22 mouse cellular contexts compared by ENCODE assay signal in genomic region chr3:126620152-126620551, GRCm38 (mm10). TPM values are rescaled to one million over a fixed set of nuclear protein-coding genes. Genes with fewer than 3 reads are reported as not detected.
A peak's percentile ranks its signal among the peaks of the same experiment; 100 is the strongest.
DNase-seq lines count a peak whose midpoint lies in the region; ATAC-seq and TF ChIP-seq lines count a peak whose summit lies in the region.
"Had no signal": no experiment of that assay in that cellular context is flagged by ENCODE, and none has a peak within 500 bp of the region (broad histone marks: within the 10 kb centered on the region; RNA-seq: fewer than 3 reads in every experiment).

No protein-coding gene starts in this region.

- no peak overlapping the region for H3K4me2 ChIP-seq in hindbrain, embryonic 16.5 days (ENCODE audit: low read length)
- peak overlapping the region; percentile 98 for H3K4me2 ChIP-seq in CH12.LX (ENCODE audit: insufficient read depth, low read depth, poor library complexity, severe bottlenecking)

- no peak overlapping the region for H3K27ac ChIP-seq in hindbrain, embryonic 16.5 days (ENCODE audit: low read depth, low read length)
- H3K27ac ChIP-seq in hindbrain, embryonic 10.5 days = no peak overlapping the region
- peak overlapping the region; percentile 76 for H3K27ac ChIP-seq in CH12.LX (ENCODE audit: insufficient read depth, low read depth)

- TF ChIP-seq EP300 in CH12.LX (IDR thresholded peaks at IDR 0.05; ENCODE audit: low read length) = no peak

- no peak overlapping the region for H3K4me3 ChIP-seq in hindbrain, embryonic 16.5 days (ENCODE audit: low read length)
- no peak overlapping the region for H3K4me3 ChIP-seq in hindbrain, embryonic 10.5 days
- peak overlapping the region in 1 of 3 experiments; percentile 3 for H3K4me3 ChIP-seq in CH12.LX (replicated peaks in 1 of 3; ENCODE audit: low read depth in 2 of 3, low read length in 2 of 3, poor library complexity in 1 of 3)

- peak; percentile 60 to 74 for DNase-seq in cerebellum, postnatal 10 days
- DNase-seq in cerebellum, adult 11-12 months = no peak
- peak; percentile 55 to 58 for DNase-seq in cerebellum, postnatal 14 days
- no peak for DNase-seq in cerebellum, adult 18-20 months
- DNase-seq in hindbrain, embryonic 10.5 days (ENCODE audit: low spot score) = no peak
- no peak for DNase-seq in CH12.LX (ENCODE audit: extremely low read depth)
- DNase-seq: adrenal gland, adult 2 months; adrenal gland, adult 8-10 months; adrenal gland, postnatal 10 days; adrenal gland, postnatal 14 days; adrenal gland, postnatal 25 days; adrenal gland, postnatal 36 days; B cell, adult 2 months; cerebellum, adult 11 months; cerebellum, adult 2 months; cerebellum, adult 8-10 months had no signal

- ATAC-seq in hindbrain, embryonic 16.5 days = 0 out of 2 replicates have a peak, but pooled peaks have one; percentile 27
- ATAC-seq in frontal cortex, adult (ENCODE audit: low TSS enrichment) = no peak
- ATAC-seq: activated CD4-positive, CD25-positive, alpha-beta regulatory T cell, adult 4 months; CD4-positive, CD25-positive, alpha-beta regulatory T cell, adult 4 months; Patski had no signal

- no peak overlapping the region for H3K9ac ChIP-seq in hindbrain, embryonic 16.5 days (ENCODE audit: low read depth, low read length)
- H3K9ac ChIP-seq in CH12.LX (ENCODE audit: insufficient read depth, low read depth) = peak overlapping the region; percentile 62

- peaks cover 83% of the 10 kb centered on the region for H3K79me2 ChIP-seq in CH12.LX (replicated peaks; ENCODE audit: control insufficient read depth, extremely low read depth, insufficient read depth, poor library complexity, severe bottlenecking)

- no peak for TF ChIP-seq RAD21 in CH12.LX (IDR thresholded peaks at IDR 0.05; ENCODE audit: low read depth, low read length)

- TF ChIP-seq CTCF in CH12.LX (conservative IDR thresholded peaks at IDR 0.05 in 1 of 2, IDR thresholded peaks at IDR 0.05 in 1 of 2; ENCODE audit: low read depth in 2 of 2, low read length in 2 of 2) = no peak

- 90% methylated on average over 6 of the region's 6 CpGs for WGBS in hindbrain, embryonic 16.5 days
- 93% methylated on average over 6 of the region's 6 CpGs for WGBS in hindbrain, embryonic 10.5 days

- TF ChIP-seq POLR2A in CH12.LX (IDR thresholded peaks at IDR 0.05; ENCODE audit: low read depth, low read length) = no peak

- dilution Hi-C loops in CH12.LX (cut with MboI; ENCODE audit: extremely low pct_ligation_motif_present, extremely low pct_unique_long_range_greater_than_20kb, low sequenced_read_pairs) = no loop called here

- in situ Hi-C loops in CH12.LX (cut with MboI; ENCODE audit: low pct_ligation_motif_present, low pct_unique_long_range_greater_than_20kb, low sequenced_read_pairs) = no loop called here

- H3K9me3 ChIP-seq in hindbrain, embryonic 16.5 days (ENCODE audit: control insufficient read depth, low read length) = no peaks in the 10 kb centered on the region
- H3K9me3 ChIP-seq in hindbrain, embryonic 10.5 days = no peaks in the 10 kb centered on the region; the same call in 1 of the 2 replicates
- peaks cover 19% of the 10 kb centered on the region for H3K9me3 ChIP-seq in CH12.LX (replicated peaks; ENCODE audit: low read length)

- H3K36me3 ChIP-seq in hindbrain, embryonic 16.5 days (ENCODE audit: control insufficient read depth, insufficient read depth, low read length) = 0 out of 2 replicates have a peak, but pooled peaks cover 4% of the 10 kb centered on the region
- 0 out of 2 replicates have a peak, but pooled peaks cover 5% of the 10 kb centered on the region for H3K36me3 ChIP-seq in hindbrain, embryonic 10.5 days
- peaks cover 16 to 49% of the 10 kb centered on the region in 2 experiments for H3K36me3 ChIP-seq in CH12.LX (replicated peaks in 1 of 2; ENCODE audit: control insufficient read depth in 1 of 2, insufficient read depth in 1 of 2, low read length in 1 of 2)
- H3K36me3 ChIP-seq: G1E had no signal

- no peaks in the 10 kb centered on the region for H3K27me3 ChIP-seq in hindbrain, embryonic 16.5 days (replicated peaks; ENCODE audit: control insufficient read depth, insufficient read depth, low read length)
- H3K27me3 ChIP-seq in hindbrain, embryonic 10.5 days (ENCODE audit: insufficient read depth, poor library complexity, severe bottlenecking) = no peaks in the 10 kb centered on the region
- H3K27me3 ChIP-seq in CH12.LX (replicated peaks) = no peaks in the 10 kb centered on the region
- H3K27me3 ChIP-seq: Patski had no signal

- no peaks in the 10 kb centered on the region for H3K4me1 ChIP-seq in hindbrain, embryonic 16.5 days (ENCODE audit: control insufficient read depth, insufficient read depth, low read depth, low read length)
- H3K4me1 ChIP-seq in hindbrain, embryonic 10.5 days (replicated peaks) = no peaks in the 10 kb centered on the region; the same call in 1 of the 2 replicates
- peaks cover 15 to 67% of the 10 kb centered on the region in 2 experiments for H3K4me1 ChIP-seq in CH12.LX (ENCODE audit: control insufficient read depth in 1 of 2, insufficient read depth in 2 of 2)

TF ChIP-seq in CH12.LX, 34 proteins besides CTCF, POLR2A, EP300 and RAD21:
- TF ChIP-seq ZNF384 (IDR thresholded peaks at IDR 0.05; ENCODE audit: low read depth, low read length) = peak; percentile 77
- TF ChIP-seq UBTF (IDR thresholded peaks at IDR 0.05; ENCODE audit: low read depth, low read length) = no peak

RNA-seq across cellular contexts. Expression of gene Camk2d, which starts 24.1 kb away (rescaled TPM):
- polyA plus RNA-seq in hindbrain, embryonic 16.5 days (2015; fragmentation: Nextera tagmentation; extraction: Ambion mirVana) = 81.6 and 88.9 TPM in 2 replicates
- polyA plus RNA-seq in hindbrain, embryonic 10.5 days (2016; fragmentation: Nextera tagmentation; extraction: Ambion mirVana) = 11.4 and 11.9 TPM in 2 replicates
- total RNA-seq in CH12.LX (2012; rRNA removed) (59.7 and 80.4 TPM in 2 replicates), CH12.LX (2014; rRNA removed) (64.6 and 77.3 TPM in 2 replicates)
- polyA plus RNA-seq in CH12.LX (2012; ENCODE audit: insufficient read length, low read depth) = 66.1 and 68.9 TPM in 2 replicates
- polyA plus RNA-seq: G1E had no signal

Comparison
In these comparisons a context has a peak if more than half of its experiments do, and no peak if none do; other contexts are left out.
1. DNase-seq: peak in cerebellum, postnatal 10 days (2 of 2) and cerebellum, postnatal 14 days (2 of 2); none in cerebellum, adult 11-12 months (single experiment), cerebellum, adult 18-20 months (0 of 2), hindbrain, embryonic 10.5 days (single experiment) and CH12.LX (single experiment).